In the genomic region with DNA sequence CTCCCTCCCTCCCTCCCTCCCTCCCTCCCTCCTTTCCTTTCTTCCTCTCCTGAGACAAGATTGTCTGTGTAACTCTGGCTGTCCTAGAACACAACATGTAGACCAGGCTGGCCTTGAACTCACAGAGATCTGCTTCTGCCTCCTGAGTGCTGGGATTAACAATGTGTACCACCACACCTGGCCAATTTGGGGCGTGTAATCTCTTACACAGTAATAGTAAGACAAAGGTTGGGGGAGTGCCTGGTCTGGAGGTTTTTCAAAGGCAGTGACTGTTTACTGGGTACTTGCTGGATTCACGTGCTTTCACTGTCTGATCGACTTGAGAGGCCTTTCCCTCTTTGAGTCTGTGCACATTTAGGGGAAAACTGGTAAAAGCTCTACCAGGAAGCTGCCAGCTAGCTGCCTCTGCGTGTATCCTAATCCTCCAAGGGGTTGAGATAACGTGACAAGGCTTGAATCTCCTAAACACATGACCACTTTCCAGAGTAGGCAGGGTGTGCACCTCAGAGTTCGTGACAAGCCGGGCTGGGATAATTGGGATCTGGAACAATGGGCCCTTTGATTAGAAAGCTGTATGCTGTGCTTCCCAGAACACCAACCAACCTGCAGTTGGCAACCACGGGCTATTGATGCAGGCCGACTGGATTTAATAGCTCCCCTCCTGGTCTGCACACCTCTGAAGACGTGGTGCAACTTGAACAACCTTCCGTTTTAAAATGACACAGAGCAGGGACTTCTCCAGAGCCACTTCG, we compare ENCODE assay signal across 15 mouse cellular contexts. TPM values are rescaled to one million over a fixed set of nuclear protein-coding genes. Genes with fewer than 3 reads are reported as not detected.
DNase-seq lines count a peak whose midpoint lies in the region.
"Had no signal": no experiment of that assay in that cellular context is flagged by ENCODE, and none has a peak within 500 bp of the region (broad histone marks: within the 10 kb centered on the region; RNA-seq: fewer than 3 reads in every experiment).

No protein-coding gene starts in this region.

- no peaks in the 10 kb centered on the region for H3K36me3 ChIP-seq in forebrain, embryonic 10.5 days (replicated peaks)
- no peaks in the 10 kb centered on the region for H3K36me3 ChIP-seq in limb, embryonic 10.5 days
- H3K36me3 ChIP-seq: hindbrain, embryonic 13.5 days had no signal

- H3K4me1 ChIP-seq in forebrain, embryonic 10.5 days: peaks cover 21% of the 10 kb centered on the region
- peaks cover 17% of the 10 kb centered on the region; the same call in 1 of the 2 replicates for H3K4me1 ChIP-seq in limb, embryonic 10.5 days

- WGBS in forebrain, embryonic 10.5 days: 32% methylated on average over 12 of the region's 12 CpGs
- WGBS in limb, embryonic 10.5 days: 65% methylated on average over 12 of the region's 12 CpGs

- intact Hi-C loops in heart, postnatal 36 days (cut with DNase I): no loop called here

- DNase-seq in embryo, embryonic 11 days: peak; percentile 23
- DNase-seq in embryo, embryonic 10 days (ENCODE audit: low spot score): no peak
- peak; percentile 33 for DNase-seq in MN1 (ENCODE audit: low spot score)
- peak; percentile 46 for DNase-seq in forebrain, embryonic 10.5 days (ENCODE audit: extremely low spot score, low spot score)
- peak; percentile 41 for DNase-seq in limb, embryonic 10.5 days (ENCODE audit: low spot score)
- no peak for DNase-seq in heart, postnatal 36 days
- DNase-seq in thymus, postnatal 14 days: no peak
- no peak for DNase-seq in natural killer cell, adult 2 months (ENCODE audit: low spot score in 2 of 2)
- DNase-seq: adrenal gland, postnatal 25 days; cerebellum, adult 8-10 months; heart, adult 2 months; lung, adult 2 months; right cerebral cortex, postnatal 14 days; thymus, adult 2 months had no signal

- peak overlapping the region; percentile 76 for H3K27ac ChIP-seq in forebrain, embryonic 10.5 days
- H3K27ac ChIP-seq in limb, embryonic 10.5 days: peak overlapping the region; percentile 70
- H3K27ac ChIP-seq: heart, adult 2 months; hindbrain, embryonic 13.5 days had no signal

- H3K9me3 ChIP-seq in forebrain, embryonic 10.5 days: no peaks in the 10 kb centered on the region
- no peaks in the 10 kb centered on the region for H3K9me3 ChIP-seq in limb, embryonic 10.5 days (replicated peaks)
- H3K9me3 ChIP-seq: hindbrain, embryonic 13.5 days had no signal

- H3K27me3 ChIP-seq in forebrain, embryonic 10.5 days (ENCODE audit: poor library complexity, severe bottlenecking): no peaks in the 10 kb centered on the region
- H3K27me3 ChIP-seq in limb, embryonic 10.5 days (ENCODE audit: low read depth, poor library complexity, severe bottlenecking): no peaks in the 10 kb centered on the region
- H3K27me3 ChIP-seq: hindbrain, embryonic 13.5 days had no signal

- H3K4me3 ChIP-seq in forebrain, embryonic 10.5 days: no peak overlapping the region
- no peak overlapping the region for H3K4me3 ChIP-seq in limb, embryonic 10.5 days
- H3K4me3 ChIP-seq: heart, adult 2 months; hindbrain, embryonic 13.5 days had no signal

RNA-seq across cellular contexts. Expression of a gene that starts 54.8 kb away (rescaled TPM):
- polyA plus RNA-seq in forebrain, embryonic 10.5 days (2016; fragmentation: Nextera tagmentation; extraction: Ambion mirVana): 44.7 and 45.2 TPM in 2 replicates
- 44.2 and 49.2 TPM in 2 replicates for polyA plus RNA-seq in limb, embryonic 10.5 days (2016; fragmentation: Nextera tagmentation; extraction: Ambion mirVana)
- total RNA-seq in heart, postnatal 36 days (2021): 10 to 100 TPM; 37.8 to 37.9 TPM

Comparison
In these comparisons a context has a peak if more than half of its experiments do, and no peak if none do; other contexts are left out.
1. DNase-seq: peak in embryo, embryonic 11 days (single experiment), MN1 (single experiment), forebrain, embryonic 10.5 days (single experiment) and limb, embryonic 10.5 days (single experiment); none in embryo, embryonic 10 days (single experiment), heart, postnatal 36 days (0 of 2), thymus, postnatal 14 days (single experiment) and natural killer cell, adult 2 months (0 of 2).